Mouse (Mus musculus) duodenum, adult 2 months (tissue): ENCODE measurements around the gene Tnni3. TPM values are rescaled to one million over a fixed set of nuclear protein-coding genes. Genes with fewer than 3 reads are reported as not detected.

Experiments used
- polyA plus RNA-seq: library from polyadenylated mRNA; depleted of rRNA; stranded (reverse); fragments of >200 nt; gene quantifications from 2 replicates; pipeline ENCODE4 v1.2.3, GENCODE M21; 2012; ENCODE audit warnings: low replicate concordance; rRNA removed

Gene Tnni3
- polyA plus RNA-seq = 1.9 and 2.2 TPM in 2 replicates

GRCm38 (mm10) chr7:4524212-4524922 is at the start of gene Tnni3:
Gene Tnni3, minus strand, starts transcription at chr7:4524229.

GRCm38 (mm10) chr7:4547221-4547641 is 23.2 kb upstream of the Tnni3 start, which contains the start of gene Syt5:
Gene Syt5, minus strand, starts transcription at chr7:4547541.

GRCm38 (mm10) chr7:4532005-4532729 is 8.1 kb upstream of the Tnni3 start, which contains the start of gene Dnaaf3:
Gene Dnaaf3, minus strand, starts transcription at chr7:4532453.

GRCm38 (mm10) chr7:4516332-4517050 is 7.5 kb downstream of the Tnni3 start, which contains the start of gene Tnnt1:
Gene Tnnt1, minus strand, starts transcription at chr7:4516382.

GRCm38 (mm10) chr7:4501558-4502397 is 22.3 kb downstream of the Tnni3 start, which contains the start of gene Ppp1r12c:
Gene Ppp1r12c, minus strand, starts transcription at chr7:4501680.

Other genes starting within 250 kb of the Tnni3 start
- gene Ncr1, start 186.5 kb downstream of the Tnni3 start, polyA plus RNA-seq = 0.07 TPM in 1 of 2 replicates, not detected in the other
- gene Gp6, start 126.5 kb downstream of the Tnni3 start, polyA plus RNA-seq = 0.02 TPM in 2 replicates
- gene Rdh13, start 78.6 kb downstream of the Tnni3 start, polyA plus RNA-seq = 11.8 and 13.8 TPM in 2 replicates
- 0.15 and 2.6 TPM in 2 replicates for gene Eps8l1, start 63.6 kb downstream of the Tnni3 start, polyA plus RNA-seq
- gene Ppp1r12c, start 22.5 kb downstream of the Tnni3 start, polyA plus RNA-seq = 66.8 and 106 TPM in 2 replicates
- gene Tnnt1, start 7.8 kb downstream of the Tnni3 start, polyA plus RNA-seq = 0.16 and 0.62 TPM in 2 replicates
- 1.6 and 2.1 TPM in 2 replicates for gene Dnaaf3, start 8.2 kb upstream of the Tnni3 start, polyA plus RNA-seq
- 4.5 and 5.8 TPM in 2 replicates for gene Syt5, start 23.3 kb upstream of the Tnni3 start, polyA plus RNA-seq
- 37.2 and 75.8 TPM in 2 replicates for gene Ptprh, start 79.8 kb upstream of the Tnni3 start, polyA plus RNA-seq
- 185 and 471 TPM in 2 replicates for gene Tmem86b, start 107.2 kb upstream of the Tnni3 start, polyA plus RNA-seq
- gene Ppp6r1, start 134.8 kb upstream of the Tnni3 start, polyA plus RNA-seq = 104 and 147 TPM in 2 replicates
- 31.7 and 34.2 TPM in 2 replicates for gene Hspbp1, start 160.8 kb upstream of the Tnni3 start, polyA plus RNA-seq
- 2.1 and 3.8 TPM in 2 replicates for gene Brsk1, start 166.4 kb upstream of the Tnni3 start, polyA plus RNA-seq
- gene Tmem150b, start 201.0 kb upstream of the Tnni3 start, polyA plus RNA-seq = 44.7 and 105 TPM in 2 replicates
- gene Kmt5c, start 215.9 kb upstream of the Tnni3 start, polyA plus RNA-seq = 208 and 341 TPM in 2 replicates
- 8.1 and 47.7 TPM in 2 replicates for gene Cox6b2, start 228.9 kb upstream of the Tnni3 start, polyA plus RNA-seq
- gene Fam71e2, start 247.1 kb upstream of the Tnni3 start, polyA plus RNA-seq = not detected in 2 replicates